Mouse (Mus musculus): ENCODE results near the gene Gfpt2. TPM values are rescaled to one million over a fixed set of nuclear protein-coding genes. Genes with fewer than 3 reads are reported as not detected.
A peak's percentile ranks its signal among the peaks of the same experiment; 100 is the strongest.

Gene Gfpt2
- polyA plus RNA-seq, 1 experiment from 2014 or later: 12.6 TPM

DNA sequence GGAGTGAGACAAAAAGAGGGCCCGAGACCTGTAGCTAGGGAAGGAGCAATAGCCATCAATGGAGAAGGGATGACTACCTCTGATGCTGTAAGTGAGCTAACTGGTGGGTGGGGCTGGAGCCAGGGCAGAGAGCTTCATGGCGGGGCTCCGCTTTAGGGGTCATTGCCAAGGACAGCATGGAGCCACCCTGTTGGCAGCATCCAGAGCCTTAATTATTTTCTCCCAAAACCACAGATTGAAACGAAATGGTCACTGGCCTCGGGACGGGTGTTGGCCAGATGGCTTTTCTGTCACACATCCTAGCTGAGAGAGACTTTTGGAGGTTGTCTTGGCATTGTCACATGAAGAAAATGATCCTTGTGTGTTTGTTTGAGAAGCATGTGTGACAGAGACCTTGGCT is 15.1 kb upstream of the Gfpt2 start:
- no peaks in the 10 kb centered on the region for H3K27me3 ChIP-seq (ENCODE audit: control insufficient read depth, insufficient read depth, low read length)
- no peak for ATAC-seq (ENCODE audit: low FRiP score, low TSS enrichment)
- 86% methylated on average over 6 of the region's 6 CpGs for WGBS
- H3K4me3 ChIP-seq (ENCODE audit: low read length): no peak overlapping the region
- no peaks in the 10 kb centered on the region for H3K9me3 ChIP-seq (ENCODE audit: control insufficient read depth, low read length)
- H3K4me1 ChIP-seq (ENCODE audit: control insufficient read depth, insufficient read depth, low read length): peaks cover 6% of the 10 kb centered on the region; the same call in 1 of the 2 replicates
- no peak overlapping the region for H3K9ac ChIP-seq (ENCODE audit: low read depth, low read length)
- no peaks in the 10 kb centered on the region for H3K36me3 ChIP-seq (ENCODE audit: control insufficient read depth, insufficient read depth, low read length)
- H3K4me2 ChIP-seq (replicated peaks; ENCODE audit: low read depth, low read length): no peak overlapping the region
- no peak overlapping the region for H3K27ac ChIP-seq (ENCODE audit: low read depth, low read length)

DNA sequence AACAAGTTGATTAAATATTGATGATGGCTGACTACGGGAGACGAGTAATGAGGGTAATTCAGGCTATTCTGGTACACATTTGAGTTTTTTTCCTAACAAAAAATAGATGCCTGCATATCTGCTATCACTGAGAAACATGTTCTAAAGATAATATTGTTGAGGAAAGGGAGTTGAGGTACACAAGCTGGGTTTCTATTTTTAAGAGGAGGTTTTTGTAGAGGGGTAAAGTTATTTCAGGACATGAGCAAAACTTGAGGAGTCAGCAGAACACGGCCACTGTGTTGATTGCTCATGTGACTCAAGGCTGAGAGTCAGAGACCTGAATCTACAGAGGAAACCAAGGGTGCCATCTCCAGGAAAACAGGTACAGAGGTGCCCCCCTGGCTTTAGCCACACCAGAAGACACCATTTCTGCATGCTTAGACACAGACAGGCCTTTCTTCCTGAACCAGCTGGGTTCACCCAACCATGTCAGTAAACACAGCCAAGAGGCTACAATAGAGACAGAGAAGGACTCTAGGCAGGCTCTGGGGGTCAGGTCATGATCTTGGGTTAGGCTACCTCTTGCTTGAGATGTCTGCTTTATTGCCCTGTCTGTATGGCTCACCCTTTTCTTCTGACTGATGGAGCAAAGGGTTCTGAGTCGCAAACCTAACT is 13.7 kb upstream of the Gfpt2 start:
- Histone ChIP-seq H3K27me3 (ENCODE audit: control insufficient read depth, insufficient read depth, low read length) (no peaks in the 10 kb centered on the region), H3K4me2 (replicated peaks; ENCODE audit: low read depth, low read length) (no peak overlapping the region), H3K9me3 (ENCODE audit: control insufficient read depth, low read length) (no peaks in the 10 kb centered on the region), H3K27ac (ENCODE audit: low read depth, low read length) (no peak overlapping the region), H3K9ac (ENCODE audit: low read depth, low read length) (no peak overlapping the region), H3K36me3 (ENCODE audit: control insufficient read depth, insufficient read depth, low read length) (no peaks in the 10 kb centered on the region), H3K4me3 (ENCODE audit: low read length) (no peak overlapping the region), H3K4me1 (ENCODE audit: control insufficient read depth, insufficient read depth, low read length) (peaks cover 6% of the 10 kb centered on the region; the same call in 1 of the 2 replicates)
- ATAC-seq (ENCODE audit: low FRiP score, low TSS enrichment): no peak
- 63% methylated on average over 4 of the region's 4 CpGs for WGBS

DNA sequence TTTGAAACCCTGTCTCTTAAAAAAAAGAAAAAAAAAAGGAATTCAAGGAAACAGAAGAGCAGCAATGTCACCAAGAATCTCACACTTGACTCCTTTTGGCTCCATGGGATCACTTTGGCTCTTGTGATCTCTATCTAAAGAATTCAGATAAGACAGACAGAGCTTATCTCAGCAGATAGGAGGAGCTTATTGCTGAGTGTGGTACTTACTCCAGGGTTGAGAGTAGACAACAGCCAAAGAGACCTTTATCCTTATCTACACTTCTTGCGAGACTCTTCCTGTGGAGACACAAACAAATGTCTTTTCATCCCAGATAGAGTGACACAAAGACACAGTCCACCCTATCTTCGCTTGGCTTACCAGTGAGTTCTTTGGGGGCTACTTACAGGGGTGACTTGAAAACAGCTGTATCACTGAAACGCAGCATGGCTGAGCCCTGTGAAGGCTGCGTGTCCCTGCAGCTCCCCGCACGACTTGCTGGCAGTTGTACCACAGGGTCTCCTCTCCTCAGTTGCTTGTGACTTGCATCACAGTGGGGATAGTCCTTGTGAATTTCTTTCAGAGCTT is 12.1 kb upstream of the Gfpt2 start:
- Histone ChIP-seq H3K9me3 (ENCODE audit: control insufficient read depth, low read length) (no peaks in the 10 kb centered on the region), H3K4me1 (ENCODE audit: control insufficient read depth, insufficient read depth, low read length) (peaks cover 6% of the 10 kb centered on the region; the same call in 1 of the 2 replicates), H3K36me3 (ENCODE audit: control insufficient read depth, insufficient read depth, low read length) (no peaks in the 10 kb centered on the region), H3K4me2 (replicated peaks; ENCODE audit: low read depth, low read length) (no peak overlapping the region), H3K4me3 (ENCODE audit: low read length) (no peak overlapping the region), H3K27ac (ENCODE audit: low read depth, low read length) (no peak overlapping the region), H3K9ac (ENCODE audit: low read depth, low read length) (no peak overlapping the region), H3K27me3 (ENCODE audit: control insufficient read depth, insufficient read depth, low read length) (no peaks in the 10 kb centered on the region)
- WGBS: 69% methylated on average over 6 of the region's 6 CpGs
- ATAC-seq (ENCODE audit: low FRiP score, low TSS enrichment): no peak

DNA sequence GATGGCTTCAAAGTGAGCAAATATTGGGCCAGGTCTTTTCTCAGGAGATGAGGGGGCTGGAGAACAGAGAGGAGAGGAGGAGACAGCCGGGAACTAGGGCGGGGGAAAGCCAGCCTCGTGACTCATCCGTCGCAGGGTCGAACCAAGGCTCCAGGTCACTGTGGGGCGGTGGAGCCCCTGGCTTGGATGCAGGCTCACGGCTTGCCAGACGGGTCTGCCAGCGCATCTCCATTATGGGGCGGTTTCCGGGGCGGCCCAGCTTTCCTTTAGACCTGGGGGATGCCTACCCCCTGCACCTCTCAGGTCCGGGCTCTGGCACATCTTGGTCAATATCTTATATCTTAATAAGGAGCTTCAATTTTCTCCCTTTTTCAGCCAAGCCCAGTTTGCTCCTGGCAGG is 847 bp upstream of the Gfpt2 start:
- Histone ChIP-seq H3K27ac (ENCODE audit: low read depth, low read length) (no peak overlapping the region), H3K36me3 (ENCODE audit: control insufficient read depth, insufficient read depth, low read length) (no peaks in the 10 kb centered on the region), H3K4me2 (replicated peaks; ENCODE audit: low read depth, low read length) (no peak overlapping the region), H3K9me3 (ENCODE audit: control insufficient read depth, low read length) (no peaks in the 10 kb centered on the region), H3K4me1 (ENCODE audit: control insufficient read depth, insufficient read depth, low read length) (peaks cover 8% of the 10 kb centered on the region; the same call in 1 of the 2 replicates), H3K4me3 (ENCODE audit: low read length) (no peak overlapping the region), H3K27me3 (ENCODE audit: control insufficient read depth, insufficient read depth, low read length) (no peaks in the 10 kb centered on the region), H3K9ac (ENCODE audit: low read depth, low read length) (no peak overlapping the region)
- ATAC-seq (ENCODE audit: low FRiP score, low TSS enrichment): no peak
- WGBS: 6% methylated on average over 14 of the region's 14 CpGs

DNA sequence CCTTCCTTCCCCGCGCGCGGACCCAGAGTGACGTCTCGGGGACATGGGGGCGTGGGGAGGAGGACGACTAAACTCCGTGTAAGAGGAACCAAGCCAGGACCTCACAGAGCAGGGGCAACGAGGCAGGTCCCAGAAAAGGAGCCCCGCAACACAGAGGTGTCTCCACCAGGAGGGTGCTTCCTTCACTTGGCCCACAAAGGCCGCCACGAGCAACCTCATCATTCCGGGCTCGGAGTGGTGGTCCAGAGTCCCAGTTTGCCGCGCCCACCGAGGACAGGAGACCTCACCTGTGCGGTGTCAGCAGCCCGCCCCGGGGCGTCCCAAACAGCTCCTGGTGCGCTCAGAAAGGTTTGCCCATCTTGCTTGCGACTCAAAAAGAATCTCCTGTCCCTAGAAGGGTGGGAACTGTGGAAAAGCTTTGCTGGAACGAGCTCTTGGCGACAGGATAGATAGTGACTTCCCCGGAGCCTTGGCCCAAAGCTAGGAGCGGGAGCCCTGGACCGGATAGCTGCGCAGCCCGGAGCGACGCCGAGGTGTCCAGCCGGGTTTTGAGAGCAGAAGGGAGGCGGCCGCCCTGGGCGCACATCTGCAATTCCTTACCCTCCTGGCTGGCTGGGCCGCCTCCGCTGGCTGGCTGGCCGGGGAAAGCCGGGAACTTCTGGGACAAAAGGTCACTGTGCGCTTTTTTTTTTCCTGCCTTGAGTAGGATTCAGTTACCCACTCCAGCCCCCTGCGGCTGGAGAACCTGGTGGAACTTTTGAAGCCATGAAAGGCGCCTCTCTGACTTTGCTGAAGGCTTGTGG is 565 bp downstream of the Gfpt2 start:
- Histone ChIP-seq H3K4me2 (replicated peaks; ENCODE audit: low read depth, low read length) (peak overlapping the region; percentile 95), H3K4me1 (ENCODE audit: control insufficient read depth, insufficient read depth, low read length) (peaks cover 8% of the 10 kb centered on the region; the same call in 1 of the 2 replicates), H3K27ac (ENCODE audit: low read depth, low read length) (no peak overlapping the region), H3K9ac (ENCODE audit: low read depth, low read length) (peak overlapping the region; percentile 74), H3K27me3 (ENCODE audit: control insufficient read depth, insufficient read depth, low read length) (no peaks in the 10 kb centered on the region), H3K9me3 (ENCODE audit: control insufficient read depth, low read length) (no peaks in the 10 kb centered on the region), H3K4me3 (ENCODE audit: low read length) (peak overlapping the region; percentile 64), H3K36me3 (ENCODE audit: control insufficient read depth, insufficient read depth, low read length) (no peaks in the 10 kb centered on the region)
- ATAC-seq (ENCODE audit: low FRiP score, low TSS enrichment): peak; percentile 69
- under 1% methylated on average over 45 of the region's 45 CpGs for WGBS

DNA sequence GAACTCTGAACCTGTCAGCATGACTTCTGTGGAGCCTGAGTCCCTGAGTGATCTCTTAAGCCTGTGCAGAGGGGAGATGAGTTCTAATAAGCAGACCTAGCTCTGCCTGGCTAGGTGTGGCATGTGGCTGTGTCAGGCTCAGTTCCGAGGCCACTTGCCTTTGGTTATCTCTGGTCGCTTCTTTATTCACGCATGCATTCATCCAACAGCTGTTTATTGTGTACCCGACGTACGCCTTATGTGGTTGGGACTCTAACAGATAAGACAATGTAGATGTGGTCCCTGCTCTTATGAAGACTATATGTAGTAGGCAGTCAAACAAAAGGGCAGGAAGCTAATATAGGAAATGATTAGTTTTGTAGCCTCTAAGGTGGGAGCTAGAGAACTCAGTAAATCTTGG is 5.0 kb downstream of the Gfpt2 start:
- no peak overlapping the region for H3K27ac ChIP-seq (ENCODE audit: low read depth, low read length)
- peaks cover 8% of the 10 kb centered on the region; the same call in 1 of the 2 replicates for H3K4me1 ChIP-seq (ENCODE audit: control insufficient read depth, insufficient read depth, low read length)
- no peak overlapping the region for H3K4me2 ChIP-seq (replicated peaks; ENCODE audit: low read depth, low read length)
- 96% methylated on average over 6 of the region's 6 CpGs for WGBS
- no peaks in the 10 kb centered on the region for H3K9me3 ChIP-seq (ENCODE audit: control insufficient read depth, low read length)
- no peak overlapping the region for H3K9ac ChIP-seq (ENCODE audit: low read depth, low read length)
- ATAC-seq (ENCODE audit: low FRiP score, low TSS enrichment): no peak
- no peak overlapping the region for H3K4me3 ChIP-seq (ENCODE audit: low read length)
- H3K36me3 ChIP-seq (ENCODE audit: control insufficient read depth, insufficient read depth, low read length): no peaks in the 10 kb centered on the region
- no peaks in the 10 kb centered on the region for H3K27me3 ChIP-seq (ENCODE audit: control insufficient read depth, insufficient read depth, low read length)

DNA sequence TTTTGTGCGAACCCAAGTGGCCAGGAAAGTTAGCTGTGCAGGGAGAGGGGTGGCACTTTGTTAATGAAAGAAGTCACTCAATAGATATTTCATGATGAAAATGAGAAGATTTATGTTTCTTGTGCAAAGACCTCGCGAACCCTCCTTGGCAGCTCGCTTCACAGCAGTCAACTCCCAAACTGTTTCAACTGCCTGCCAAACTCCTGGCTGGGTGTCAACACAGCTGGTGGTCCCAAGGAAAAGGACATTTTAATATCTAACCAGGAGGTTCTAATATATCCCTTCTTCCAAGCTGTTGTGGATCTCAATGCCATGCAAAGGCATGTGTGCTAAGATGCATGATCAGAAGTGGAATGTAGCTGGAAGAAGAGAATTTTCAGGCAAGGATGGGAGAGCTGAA is 7.5 kb downstream of the Gfpt2 start:
- no peak for ATAC-seq (ENCODE audit: low FRiP score, low TSS enrichment)
- no peak overlapping the region for H3K4me2 ChIP-seq (replicated peaks; ENCODE audit: low read depth, low read length)
- no peaks in the 10 kb centered on the region for H3K27me3 ChIP-seq (ENCODE audit: control insufficient read depth, insufficient read depth, low read length)
- no peak overlapping the region for H3K9ac ChIP-seq (ENCODE audit: low read depth, low read length)
- H3K36me3 ChIP-seq (ENCODE audit: control insufficient read depth, insufficient read depth, low read length): no peaks in the 10 kb centered on the region; the same call in 1 of the 2 replicates
- no peak overlapping the region for H3K27ac ChIP-seq (ENCODE audit: low read depth, low read length)
- no peak overlapping the region for H3K4me3 ChIP-seq (ENCODE audit: low read length)
- WGBS: 45% methylated on average over 4 of the region's 4 CpGs
- H3K4me1 ChIP-seq (ENCODE audit: control insufficient read depth, insufficient read depth, low read length): no peaks in the 10 kb centered on the region; the same call in 1 of the 2 replicates
- no peaks in the 10 kb centered on the region for H3K9me3 ChIP-seq (ENCODE audit: control insufficient read depth, low read length)

DNA sequence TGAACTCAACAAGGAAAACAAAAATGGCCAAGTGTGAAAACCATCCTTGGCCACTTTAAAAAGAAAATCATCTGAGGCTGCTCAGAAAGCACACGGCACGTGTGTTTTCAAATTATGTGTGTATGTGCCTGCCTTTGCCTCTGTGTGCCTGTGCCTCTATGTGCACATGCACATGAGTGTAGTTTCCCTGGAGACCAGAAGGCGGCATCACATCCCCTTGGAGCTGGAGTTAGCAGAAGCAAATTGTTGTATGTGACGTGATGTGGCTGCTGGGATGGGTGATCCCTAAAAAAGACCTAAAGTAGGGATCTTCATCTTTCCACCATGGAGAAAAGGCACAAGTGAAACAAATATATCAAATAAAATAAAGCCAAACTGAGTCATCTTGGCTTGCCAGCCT is 9.8 kb downstream of the Gfpt2 start:
- no peak overlapping the region for H3K4me2 ChIP-seq (replicated peaks; ENCODE audit: low read depth, low read length)
- no peak overlapping the region for H3K4me3 ChIP-seq (ENCODE audit: low read length)
- no peaks in the 10 kb centered on the region for H3K9me3 ChIP-seq (ENCODE audit: control insufficient read depth, low read length)
- 97% methylated on average over 4 of the region's 4 CpGs for WGBS
- ATAC-seq (ENCODE audit: low FRiP score, low TSS enrichment): no peak
- H3K27me3 ChIP-seq (ENCODE audit: control insufficient read depth, insufficient read depth, low read length): no peaks in the 10 kb centered on the region
- no peaks in the 10 kb centered on the region; the same call in 1 of the 2 replicates for H3K36me3 ChIP-seq (ENCODE audit: control insufficient read depth, insufficient read depth, low read length)
- no peak overlapping the region for H3K9ac ChIP-seq (ENCODE audit: low read depth, low read length)
- H3K4me1 ChIP-seq (ENCODE audit: control insufficient read depth, insufficient read depth, low read length): no peaks in the 10 kb centered on the region; the same call in 1 of the 2 replicates
- no peak overlapping the region for H3K27ac ChIP-seq (ENCODE audit: low read depth, low read length)

DNA sequence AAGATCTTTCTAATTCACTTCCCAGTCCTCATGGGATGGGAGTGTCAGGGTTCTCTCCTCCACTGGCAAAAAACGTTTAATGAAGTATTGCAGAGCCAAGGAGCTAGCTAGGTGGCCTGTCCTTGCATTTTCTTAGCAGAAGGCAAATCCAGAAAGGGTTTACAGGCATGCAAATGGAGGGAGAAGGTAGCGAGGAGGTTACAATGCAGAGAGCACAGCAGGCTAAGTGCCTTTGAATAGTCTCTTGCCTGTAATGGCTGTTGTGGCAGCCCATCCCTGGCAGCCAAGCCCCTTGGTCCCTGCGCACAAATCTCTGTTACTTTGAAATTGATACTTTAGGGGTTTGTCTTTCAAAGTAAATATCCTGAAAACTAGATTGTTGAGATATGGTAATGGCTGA is 12.2 kb downstream of the Gfpt2 start:
- H3K9me3 ChIP-seq (ENCODE audit: control insufficient read depth, low read length): no peaks in the 10 kb centered on the region
- H3K36me3 ChIP-seq (ENCODE audit: control insufficient read depth, insufficient read depth, low read length): peaks cover 2% of the 10 kb centered on the region; the same call in 1 of the 2 replicates
- H3K27ac ChIP-seq (ENCODE audit: low read depth, low read length): no peak overlapping the region
- no peaks in the 10 kb centered on the region for H3K27me3 ChIP-seq (ENCODE audit: control insufficient read depth, insufficient read depth, low read length)
- no peak for ATAC-seq (ENCODE audit: low FRiP score, low TSS enrichment)
- WGBS: 34% methylated on average over 3 of the region's 3 CpGs
- H3K4me1 ChIP-seq (ENCODE audit: control insufficient read depth, insufficient read depth, low read length): no peaks in the 10 kb centered on the region
- no peak overlapping the region for H3K4me2 ChIP-seq (replicated peaks; ENCODE audit: low read depth, low read length)
- no peak overlapping the region for H3K4me3 ChIP-seq (ENCODE audit: low read length)
- no peak overlapping the region for H3K9ac ChIP-seq (ENCODE audit: low read depth, low read length)

Data from kidney, embryonic 14.5 days (tissue).